Mouse (Mus musculus) B cell, adult 62 days (primary cell): ENCODE data around the gene Wsb2. TPM values are rescaled to one million over a fixed set of nuclear protein-coding genes. Genes with fewer than 3 reads are reported as not detected.

ENCODE experiments used
- total RNA-seq: library from RNA; stranded (reverse); gene quantifications from 4 replicates; pipeline ENCODE4 v1.2.4, GENCODE M21; 2023

Wsb2 gene
- 40.4 to 48.5 TPM (median 46.5 TPM) in 4 replicates for total RNA-seq

GRCm38 (mm10) chr5:117357129-117357477 is at the start of gene Wsb2:
Gene Wsb2 (plus strand): TSS chr5:117357304.

DNA sequence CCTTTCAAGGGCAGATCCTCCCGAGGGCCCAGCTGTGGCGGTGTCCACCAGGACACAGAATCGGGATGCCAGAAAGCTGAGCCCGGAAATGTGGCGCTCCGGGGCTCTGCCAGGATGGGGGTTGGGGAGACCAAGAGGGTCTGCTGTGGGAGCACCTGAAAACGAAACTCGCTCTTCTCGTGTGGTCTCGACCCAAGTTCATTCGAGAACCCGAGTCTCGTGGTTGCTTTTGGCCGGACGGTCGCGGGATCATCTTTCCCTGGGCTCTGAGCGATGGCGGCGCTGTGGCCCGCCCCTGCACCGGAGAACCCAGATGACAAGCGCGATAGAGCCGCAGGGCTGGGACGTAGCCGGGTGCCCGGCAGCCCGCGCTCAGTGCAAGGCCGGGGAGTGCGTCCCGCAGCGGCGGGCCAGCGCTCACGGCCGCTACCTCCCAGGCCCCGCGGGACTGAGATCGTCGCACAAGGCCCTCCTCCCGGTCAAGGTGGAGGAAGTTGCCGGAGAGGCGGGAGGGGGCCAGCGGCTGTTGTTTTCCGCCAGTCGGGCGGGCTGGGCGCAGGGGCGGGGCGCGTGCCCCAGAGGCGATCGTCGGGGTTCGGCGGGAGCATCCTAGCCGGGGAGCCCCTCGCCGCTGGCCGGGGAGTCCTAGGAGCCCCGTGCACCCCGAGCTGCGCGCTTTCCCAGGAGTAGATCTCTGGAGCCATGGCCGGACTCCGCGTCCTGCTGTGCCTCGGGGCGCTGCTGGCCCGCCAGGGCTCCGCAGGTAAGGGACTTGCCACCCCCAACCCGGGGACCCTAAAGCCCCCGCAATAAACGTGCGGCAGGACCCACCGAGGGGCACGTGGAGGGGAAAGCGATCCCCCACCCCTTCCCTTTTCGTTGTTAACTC is 38.1 kb upstream of the Wsb2 start, which contains the start of gene Vsig10:
TSS of gene Vsig10 (plus strand) at position 343 of the 889 bp plus-strand sequence.

DNA sequence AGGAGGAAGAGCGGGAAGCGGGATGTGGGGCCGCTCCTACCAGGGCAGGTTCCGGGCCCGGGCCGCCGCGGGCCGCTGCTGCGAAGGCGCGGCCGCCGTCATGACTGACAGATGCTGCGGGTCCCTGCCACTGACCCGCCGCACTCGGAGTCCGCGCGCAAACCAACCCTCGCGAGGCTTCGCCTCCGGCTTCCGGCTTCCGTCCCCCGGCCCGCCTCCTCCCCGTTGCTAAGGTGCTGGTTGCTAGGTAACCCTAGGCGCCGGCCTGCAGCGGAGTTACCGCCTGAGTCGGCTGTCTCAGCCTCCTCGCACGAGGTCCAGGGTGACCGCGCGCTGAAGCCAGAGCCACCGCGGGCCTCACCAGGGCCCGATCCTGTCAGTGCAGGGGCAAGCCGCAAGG is 31.8 kb downstream of the Wsb2 start, which contains the start of gene Rfc5:
TSS of gene Rfc5 (minus strand) at position 171 of the 400 bp plus-strand sequence.

GRCm38 (mm10) chr5:117413507-117414501 is 56.7 kb downstream of the Wsb2 start, which contains the start of gene Ksr2:
Gene Ksr2 (plus strand): TSS chr5:117414000.

Other genes with a start within 250 kb of the Wsb2 start
- 68.0 to 77.2 TPM (median 73.8 TPM) in 4 replicates for gene Suds3, start 241.2 kb upstream of the Wsb2 start, total RNA-seq
- gene Taok3, start 237.2 kb upstream of the Wsb2 start, total RNA-seq = 124 to 129 TPM (median 126 TPM) in 4 replicates
- gene Pebp1, start 69.7 kb upstream of the Wsb2 start, total RNA-seq = 105 to 112 TPM (median 108 TPM) in 4 replicates
- gene Vsig10, start 38.2 kb upstream of the Wsb2 start, total RNA-seq = 0.60 to 0.98 TPM (median 0.86 TPM) in 3 of 4 replicates, not detected in the other
- 22.3 to 30.2 TPM (median 23.8 TPM) in 4 replicates for gene Rfc5, start 31.7 kb downstream of the Wsb2 start, total RNA-seq
- gene Ksr2, start 56.7 kb downstream of the Wsb2 start, total RNA-seq = 0.09 to 0.33 TPM (median 0.16 TPM) in 4 replicates